10 mouse cellular contexts compared by ENCODE assay signal in the genomic region with DNA sequence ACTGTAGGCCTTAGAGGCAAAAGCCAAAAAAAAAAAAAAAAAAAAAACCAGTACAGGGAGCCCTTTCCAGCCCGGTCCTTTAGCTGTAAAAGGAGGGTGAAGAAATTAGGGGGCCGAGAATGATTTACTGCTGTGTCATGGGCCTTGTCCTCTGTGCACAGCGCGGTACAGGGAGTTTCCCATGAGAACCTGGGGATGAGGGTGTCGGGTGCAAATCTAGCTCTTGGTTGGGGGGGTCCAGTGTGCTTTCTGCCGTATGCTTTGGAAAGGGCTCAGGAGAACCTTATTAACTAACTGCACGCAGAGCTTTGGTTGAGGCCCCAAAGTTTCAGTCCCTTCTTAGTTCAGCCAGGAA. TPM values are rescaled to one million over a fixed set of nuclear protein-coding genes. Genes with fewer than 3 reads are reported as not detected.
A peak's percentile ranks its signal among the peaks of the same experiment; 100 is the strongest.
DNase-seq lines count a peak whose midpoint lies in the region; ATAC-seq and TF ChIP-seq lines count a peak whose summit lies in the region.
"Had no signal": no experiment of that assay in that cellular context is flagged by ENCODE, and none has a peak within 500 bp of the region (broad histone marks: within the 10 kb centered on the region; RNA-seq: fewer than 3 reads in every experiment).

No protein-coding gene starts in this region.

- ATAC-seq in heart, embryonic 11.5 days (replicated peaks; ENCODE audit: insufficient number of reproducible peaks, low FRiP score, low TSS enrichment), result peak; percentile 63
- ATAC-seq in lung, embryonic 14.5 days (ENCODE audit: insufficient read depth), result 0 out of 2 replicates have a peak, but pooled peaks have one; percentile 25
- ATAC-seq in erythroid progenitor cell, adult 5-6 weeks (replicated peaks; ENCODE audit: low FRiP score, poor library complexity, severe bottlenecking), result peak; percentile 86

- no peak for DNase-seq in heart, postnatal 25 days (ENCODE audit: low spot score)
- DNase-seq in lung, embryonic 14.5 days, result no peak
- DNase-seq in lung, postnatal 36 days, result no peak
- peak; percentile 53 for DNase-seq in mesoderm, embryonic 11.5 days (ENCODE audit: low read depth, low spot score)
- no peak for DNase-seq in adrenal gland, postnatal 36 days
- DNase-seq in frontal cortex, postnatal 36 days (ENCODE audit: low spot score in 2 of 2), result no peak
- DNase-seq: B cell, adult 2 months had no signal

- no peak for TF ChIP-seq CTCF in lung, embryonic 14.5 days (IDR thresholded peaks at IDR 0.05; ENCODE audit: low read depth)

- H3K9ac ChIP-seq in heart, embryonic 11.5 days (ENCODE audit: low read depth, low read length), result no peak overlapping the region
- no peak overlapping the region for H3K9ac ChIP-seq in lung, embryonic 14.5 days
- H3K9ac ChIP-seq: hindbrain, embryonic 12.5 days had no signal

- peak overlapping the region; percentile 50; the same call in 1 of the 2 replicates for H3K27ac ChIP-seq in heart, embryonic 11.5 days (ENCODE audit: low read depth, low read length)
- H3K27ac ChIP-seq in lung, embryonic 14.5 days (ENCODE audit: low read depth), result peak overlapping the region; percentile 46; the same call in 1 of the 2 replicates

- peaks cover 43% of the 10 kb centered on the region for H3K4me1 ChIP-seq in heart, embryonic 11.5 days (ENCODE audit: control insufficient read depth, insufficient read depth, low read length)
- H3K4me1 ChIP-seq in lung, embryonic 14.5 days (ENCODE audit: insufficient read depth), result peaks cover 14% of the 10 kb centered on the region

- H3K27me3 ChIP-seq in heart, embryonic 11.5 days (ENCODE audit: control insufficient read depth, insufficient read depth, low read length), result no peaks in the 10 kb centered on the region
- no peaks in the 10 kb centered on the region for H3K27me3 ChIP-seq in lung, embryonic 14.5 days (ENCODE audit: insufficient read depth, low read length)
- H3K27me3 ChIP-seq: hindbrain, embryonic 12.5 days had no signal

- H3K36me3 ChIP-seq in heart, embryonic 11.5 days (ENCODE audit: control insufficient read depth, insufficient read depth, low read length), result peaks cover 2% of the 10 kb centered on the region; the same call in 1 of the 2 replicates
- no peaks in the 10 kb centered on the region for H3K36me3 ChIP-seq in lung, embryonic 14.5 days (ENCODE audit: insufficient read depth)
- H3K36me3 ChIP-seq: hindbrain, embryonic 12.5 days had no signal

- H3K4me3 ChIP-seq in heart, embryonic 11.5 days (ENCODE audit: low read depth, low read length), result no peak overlapping the region
- H3K4me3 ChIP-seq in lung, embryonic 14.5 days (ENCODE audit: low read depth, low read length), result no peak overlapping the region
- H3K4me3 ChIP-seq: hindbrain, embryonic 12.5 days had no signal

- H3K9me3 ChIP-seq in heart, embryonic 11.5 days (replicated peaks; ENCODE audit: control insufficient read depth, low read length), result no peaks in the 10 kb centered on the region
- no peaks in the 10 kb centered on the region for H3K9me3 ChIP-seq in lung, embryonic 14.5 days (ENCODE audit: low read depth, low read length)
- H3K9me3 ChIP-seq: hindbrain, embryonic 12.5 days had no signal

- H3K4me2 ChIP-seq in heart, embryonic 11.5 days, result no peak overlapping the region
- H3K4me2 ChIP-seq in lung, embryonic 14.5 days, result no peak overlapping the region; the same call in 1 of the 2 replicates
- H3K4me2 ChIP-seq: hindbrain, embryonic 12.5 days had no signal

- intact Hi-C loops in heart, postnatal 25 days (cut with DNase I), result no loop called here

- 62% methylated on average over 7 of the region's 7 CpGs for WGBS in heart, embryonic 11.5 days (ENCODE audit: insufficient replicate concordance)
- WGBS in lung, embryonic 14.5 days, result 56% methylated on average over 7 of the region's 7 CpGs

RNA-seq across cellular contexts. Expression of gene Ptpn14, which starts 29.0 kb away (rescaled TPM):
- polyA plus RNA-seq in heart, embryonic 11.5 days (2014; fragmentation: Nextera tagmentation; extraction: Ambion mirVana), result 10.1 and 11.7 TPM in 2 replicates
- 10 to 100 TPM; 29.4 to 30.9 TPM for total RNA-seq in heart, postnatal 25 days (2021)
- polyA plus RNA-seq in lung, embryonic 14.5 days (2014; fragmentation: Nextera tagmentation; extraction: Ambion mirVana), result 10.3 and 11.6 TPM in 2 replicates
- under 0.01 and 0.36 TPM in 2 replicates for total RNA-seq in erythroid progenitor cell, adult 5-6 weeks (2015; ENCODE audit: low replicate concordance)
- total RNA-seq in erythroid progenitor cell, adult 5-6 weeks (2017; ENCODE audit: low replicate concordance), result 0.13 TPM in 1 of 2 replicates, not detected in the other
- total RNA-seq in adrenal gland, postnatal 36 days (2021), result 10 to 100 TPM; 18.5 to 22.7 TPM

Comparison
In these comparisons a context has a peak if more than half of its experiments do, and no peak if none do; other contexts are left out.
1. ATAC-seq: peak in every context shown above with its lines; median percentile 86 in erythroid progenitor cell, adult 5-6 weeks; 63 in heart, embryonic 11.5 days; 25 in lung, embryonic 14.5 days.
2. RNA of gene Ptpn14, which starts 29.0 kb away (total RNA-seq): 29.4 to 30.9 TPM in heart, postnatal 25 days and 18.5 to 22.7 TPM in adrenal gland, postnatal 36 days; under 0.01 to 0.36 TPM in erythroid progenitor cell, adult 5-6 weeks; every median in the first group is over 10 times any median in the second.